Mouse (Mus musculus): ENCODE data around the gene Sulf2.

The Sulf2 gene

DNA sequence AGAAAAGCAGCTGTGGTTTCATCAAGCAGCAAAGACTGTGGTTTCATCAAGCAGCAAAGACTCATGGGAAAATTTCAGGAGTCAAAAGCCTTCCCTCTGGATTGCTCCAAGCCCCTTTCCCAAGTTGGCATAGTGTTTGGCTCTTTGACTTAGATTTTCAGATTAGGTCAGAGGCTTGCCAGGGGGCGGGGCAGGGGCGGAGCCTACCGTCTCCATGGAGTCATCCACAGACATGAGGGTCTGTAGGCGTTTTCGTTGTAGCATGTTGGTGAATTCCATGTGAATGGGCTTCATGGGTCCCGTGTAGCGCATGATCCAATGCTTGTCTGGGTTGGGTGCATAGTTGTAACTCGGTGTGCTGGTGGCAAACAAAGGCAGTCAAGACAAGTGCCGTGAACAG lies 66.5 kb downstream of the Sulf2 start:
- no peak for DNase-seq (ENCODE audit: extremely low read depth, low read depth)

- no peak for DNase-seq (ENCODE audit: extremely low read depth, low read depth)
Observed at GRCm38 (mm10) chr2:166086457-166087233, 68.8 kb downstream of the Sulf2 start.

GRCm38 (mm10) chr2:166085780-166086179 lies 69.7 kb downstream of the Sulf2 start:
- DNase-seq (ENCODE audit: extremely low read depth, low read depth) = no peak

- peak; percentile 17 for DNase-seq (ENCODE audit: extremely low read depth, low read depth)
Observed at GRCm38 (mm10) chr2:166084964-166085363, 70.5 kb downstream of the Sulf2 start.

GRCm38 (mm10) chr2:166084111-166084510 lies 71.4 kb downstream of the Sulf2 start:
- no peak for DNase-seq (ENCODE audit: extremely low read depth, low read depth)

- no peak for DNase-seq (ENCODE audit: extremely low read depth, low read depth)
Observed at GRCm38 (mm10) chr2:166083542-166084031, 71.9 kb downstream of the Sulf2 start.

DNA sequence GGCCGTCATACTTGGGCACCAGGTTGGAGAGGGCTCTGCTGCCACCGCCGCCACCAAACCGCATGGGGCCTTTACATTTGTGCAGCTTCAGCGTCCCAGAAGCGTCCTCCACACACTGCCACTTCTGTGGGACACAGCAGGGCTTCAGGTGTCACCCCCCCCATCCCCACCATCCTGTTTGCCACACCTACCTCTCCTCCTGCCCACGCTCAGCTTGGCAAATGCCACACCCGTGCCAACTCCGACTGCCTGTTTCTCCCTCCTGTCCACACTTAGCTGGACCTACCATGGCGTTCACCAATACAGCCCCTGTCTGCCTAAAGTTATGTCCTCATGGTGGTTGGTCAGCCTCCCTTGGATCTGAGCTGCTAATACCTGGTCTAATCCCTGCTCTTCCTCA lies 72.8 kb downstream of the Sulf2 start:
- DNase-seq (ENCODE audit: extremely low read depth, low read depth) = no peak

GRCm38 (mm10) chr2:166082193-166082592 lies 73.3 kb downstream of the Sulf2 start:
- peak; percentile 50 for DNase-seq (ENCODE audit: extremely low read depth, low read depth)

DNA sequence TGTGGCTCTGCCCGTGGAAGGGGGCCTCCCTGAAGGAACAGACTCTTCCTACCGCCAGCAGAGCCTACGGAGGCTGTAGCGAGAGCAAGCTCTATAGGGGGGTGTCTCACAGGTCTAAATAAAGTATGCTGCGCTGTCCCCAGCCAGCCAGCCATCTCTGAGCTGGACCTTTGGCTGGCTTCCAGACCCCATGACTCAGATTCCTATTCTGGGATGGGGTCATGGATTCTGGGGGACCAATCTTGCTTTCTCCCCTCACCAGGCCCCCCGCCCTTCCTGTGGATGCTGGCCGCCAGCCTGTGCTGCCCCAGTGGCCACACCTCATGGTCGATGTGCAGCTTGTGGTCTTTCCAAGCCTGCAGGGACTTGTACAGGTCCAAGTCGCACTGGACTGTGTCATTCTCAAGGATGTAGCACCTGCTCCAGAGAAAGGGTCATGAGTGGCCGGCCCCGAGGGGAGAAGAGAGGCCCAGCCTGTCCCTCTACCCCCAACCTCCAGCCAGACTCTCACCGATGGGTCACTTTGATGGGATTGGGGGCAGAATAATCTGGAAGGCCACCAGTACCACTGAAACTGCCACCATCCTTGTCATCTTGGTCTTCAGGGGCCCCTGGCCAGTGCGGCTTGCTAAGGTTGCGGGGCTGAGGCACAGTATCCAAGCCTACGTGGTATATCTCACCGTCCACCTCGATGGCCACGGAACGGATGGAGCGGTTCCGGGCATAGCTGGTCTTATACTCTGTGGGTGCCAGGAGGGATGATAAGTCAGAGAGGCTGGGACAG lies 74.3 kb downstream of the Sulf2 start:
- no peak for DNase-seq (ENCODE audit: extremely low read depth, low read depth)

- DNase-seq (ENCODE audit: extremely low read depth, low read depth) = peak; percentile 55
Observed at GRCm38 (mm10) chr2:166079961-166080885, 75.2 kb downstream of the Sulf2 start.

DNA sequence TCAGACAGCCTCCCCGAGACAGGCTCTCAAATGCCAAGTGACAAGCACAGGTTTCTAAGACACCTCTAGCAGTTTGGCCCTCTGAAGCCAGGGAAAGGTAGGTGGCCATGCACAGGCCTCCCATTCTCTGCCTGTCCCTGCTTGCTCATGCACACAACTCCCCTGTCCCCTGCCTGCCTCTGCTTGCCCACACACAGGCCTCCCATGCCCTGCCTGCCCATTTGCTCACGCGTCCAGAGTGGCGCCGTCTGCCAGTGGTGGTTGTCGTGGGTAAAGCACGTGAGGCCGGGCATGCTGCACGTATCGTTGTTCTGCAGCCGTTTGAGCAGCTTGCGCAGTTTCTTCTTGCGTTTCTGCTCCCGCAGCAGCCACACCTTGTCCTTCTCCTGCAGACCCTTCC lies 76.2 kb downstream of the Sulf2 start:
- DNase-seq (ENCODE audit: extremely low read depth, low read depth) = no peak

DNA sequence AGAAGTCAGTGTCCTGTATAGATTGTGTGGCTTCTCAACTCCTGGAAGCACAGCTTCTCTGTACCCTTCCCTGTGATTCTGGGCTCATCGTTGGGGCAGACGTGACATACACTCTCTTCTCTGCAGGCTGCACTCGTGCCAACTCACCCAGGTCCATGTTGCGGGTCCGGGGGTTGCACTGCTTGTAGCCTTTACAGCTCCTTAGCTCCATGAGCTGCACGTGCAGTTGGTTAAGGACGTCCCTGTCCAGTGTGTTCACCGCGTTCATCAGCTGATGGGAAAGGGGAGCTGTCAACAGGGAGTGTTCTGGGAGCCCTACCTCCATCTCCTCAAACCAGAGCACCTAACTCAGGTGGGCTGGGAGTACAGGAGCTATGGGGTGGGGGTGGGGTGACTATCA lies 78.1 kb downstream of the Sulf2 start:
- no peak for DNase-seq (ENCODE audit: extremely low read depth, low read depth)

GRCm38 (mm10) chr2:166074322-166074721 lies 81.1 kb downstream of the Sulf2 start:
- no peak for DNase-seq (ENCODE audit: extremely low read depth, low read depth)

DNA sequence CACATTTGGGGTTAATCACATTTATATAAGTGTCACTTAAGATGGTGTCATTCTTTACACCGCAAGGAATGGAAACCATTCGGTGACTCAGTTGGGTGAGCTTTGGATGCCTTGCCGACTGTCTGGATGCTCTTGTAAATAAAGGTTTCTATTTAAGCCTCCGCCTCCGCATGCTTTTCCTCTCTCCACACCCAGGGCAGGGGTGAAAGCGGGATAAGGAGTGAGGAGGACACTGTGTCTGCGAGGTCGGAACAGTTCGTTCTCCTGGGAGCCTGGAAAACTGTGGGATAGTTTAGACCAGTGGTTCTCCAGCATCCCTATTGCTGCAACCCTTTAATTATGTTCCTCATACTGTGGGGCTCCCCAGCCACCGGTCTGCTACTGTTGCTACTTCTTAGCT lies 82.4 kb downstream of the Sulf2 start:
- no peak for DNase-seq (ENCODE audit: extremely low read depth, low read depth)

DNA sequence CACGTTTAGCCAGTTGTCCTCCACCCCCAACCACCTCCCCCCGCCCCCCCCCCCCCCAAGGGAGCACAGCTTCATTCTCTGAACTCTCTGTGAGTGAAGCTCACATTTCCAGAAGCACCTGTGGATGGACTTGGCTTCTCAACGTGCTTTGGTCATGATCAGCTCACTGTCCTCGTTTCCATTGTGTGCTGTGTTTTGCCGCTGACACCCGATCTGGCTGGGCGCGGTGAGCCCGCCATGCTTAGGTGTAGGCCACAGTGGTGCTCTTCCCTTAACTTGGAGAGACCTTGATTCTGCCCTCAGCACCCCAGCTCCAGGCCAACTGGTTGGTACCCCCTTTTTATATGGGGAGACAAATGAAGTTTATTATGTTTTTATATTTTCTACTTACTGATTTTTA lies 83.6 kb downstream of the Sulf2 start:
- DNase-seq (ENCODE audit: extremely low read depth, low read depth) = no peak

DNA sequence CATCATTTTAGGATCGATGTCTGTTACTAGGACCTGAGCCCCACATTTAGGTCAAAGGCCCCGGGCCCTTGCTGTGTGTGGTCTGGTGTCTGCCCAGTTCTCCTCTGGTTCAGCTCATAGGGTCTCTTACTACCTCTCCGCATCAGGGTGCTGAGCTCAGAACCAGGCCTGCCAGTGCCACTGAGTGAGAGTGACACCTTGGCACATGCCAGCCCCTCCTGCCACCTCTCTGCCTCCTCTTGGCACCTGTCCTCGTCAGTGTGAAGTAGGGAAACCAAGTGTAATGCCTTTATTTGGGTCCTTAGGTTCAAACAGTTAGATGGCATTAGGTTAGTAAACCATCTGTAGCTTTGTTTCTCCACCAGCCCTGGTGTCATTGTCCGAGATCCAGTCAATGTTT lies 84.0 kb downstream of the Sulf2 start:
- no peak for DNase-seq (ENCODE audit: extremely low read depth, low read depth)

GRCm38 (mm10) chr2:166069738-166070137 lies 85.7 kb downstream of the Sulf2 start:
- DNase-seq (ENCODE audit: extremely low read depth, low read depth) = no peak

- DNase-seq (ENCODE audit: extremely low read depth, low read depth) = no peak
Observed at GRCm38 (mm10) chr2:166069164-166069563, 86.3 kb downstream of the Sulf2 start.

DNA sequence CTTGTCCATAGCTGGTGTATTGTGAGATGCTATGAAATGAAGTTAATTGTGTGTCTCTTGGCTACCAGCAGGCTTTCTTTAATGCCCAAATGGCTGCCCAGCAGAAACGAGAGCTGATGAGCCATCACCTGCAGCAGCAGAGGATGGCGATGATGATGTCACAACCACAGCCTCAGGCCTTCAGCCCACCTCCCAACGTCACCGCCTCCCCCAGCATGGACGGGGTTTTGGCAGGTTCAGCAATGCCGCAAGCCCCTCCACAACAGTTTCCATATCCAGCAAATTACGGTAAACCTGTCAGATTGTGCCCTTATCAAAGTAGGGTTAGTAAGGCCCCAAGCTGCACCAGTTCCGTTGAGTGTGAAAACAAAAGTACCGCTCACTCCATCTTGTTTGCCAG lies 87.2 kb downstream of the Sulf2 start:
- DNase-seq (ENCODE audit: extremely low read depth, low read depth) = no peak

GRCm38 (mm10) chr2:166066434-166066833 lies 89.0 kb downstream of the Sulf2 start:
- DNase-seq (ENCODE audit: extremely low read depth, low read depth) = no peak

- DNase-seq (ENCODE audit: extremely low read depth, low read depth) = no peak
Observed at GRCm38 (mm10) chr2:166062431-166062830, 93.0 kb downstream of the Sulf2 start.

DNA sequence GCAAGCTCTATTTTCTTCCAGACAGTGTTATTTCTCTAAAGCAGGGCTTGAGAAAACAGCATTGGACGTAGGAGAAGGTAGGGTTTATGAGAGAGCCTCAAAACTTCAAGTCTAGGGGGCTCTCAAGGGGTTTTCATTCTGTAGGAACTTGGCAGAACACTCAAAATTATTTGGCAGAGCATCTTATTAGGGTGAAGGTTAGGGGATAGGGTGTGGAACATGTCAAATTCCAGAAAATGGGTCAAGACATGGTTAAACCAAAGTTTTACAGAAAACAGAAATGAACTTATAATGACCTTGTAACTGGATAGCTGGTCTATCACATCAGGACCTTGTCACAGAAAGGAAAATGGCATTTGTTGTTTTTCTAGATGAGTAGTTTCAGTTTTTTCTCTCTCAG lies 93.5 kb downstream of the Sulf2 start:
- DNase-seq (ENCODE audit: extremely low read depth, low read depth) = no peak

All from MEL-GATA-1-ER (cell line).